Mouse (Mus musculus) midbrain, embryonic 11.5 days (tissue): Measurements from ENCODE around the gene Nphp1. TPM values are rescaled to one million over a fixed set of nuclear protein-coding genes. Genes with fewer than 3 reads are reported as not detected.

Experiments used
- ATAC-seq: fragments of 200-750 bp; cut with Nextera tagmentation; 2 replicates; pipeline ENCODE4 v1.8.0; 2017; ENCODE audit warnings: moderate TSS enrichment, moderate library complexity; ENCODE audit not compliant: low FRiP score
- DNase-seq: peaks from one replicate; pipeline ENCODE4 v3.0.0; 2015; ENCODE audit warnings: low spot score; ENCODE audit errors: missing footprints
- H3K27ac ChIP-seq: fragments of 300-500 bp; sonication (generic); 2 replicates; pipeline ENCODE4 v1.5.1; 2014; ENCODE audit warnings: low read depth, low read length
- H3K27me3 ChIP-seq: fragments of 300-500 bp; sonication (generic); 2 replicates; pipeline ENCODE4 v1.6.1; 2014; ENCODE audit warnings: mild to moderate bottlenecking, low read length, moderate library complexity, mixed read lengths; ENCODE audit not compliant: control insufficient read depth, insufficient read depth
- H3K36me3 ChIP-seq: fragments of 300-500 bp; sonication (generic); 2 replicates; pipeline ENCODE4 v1.6.1; 2014; ENCODE audit warnings: mild to moderate bottlenecking, low read length, moderate library complexity, mixed read lengths; ENCODE audit not compliant: control insufficient read depth, insufficient read depth
- H3K4me1 ChIP-seq: fragments of 300-500 bp; sonication (generic); 2 replicates; pipeline ENCODE4 v1.6.1; 2014; ENCODE audit warnings: low read length; ENCODE audit not compliant: control insufficient read depth, insufficient read depth
- H3K4me2 ChIP-seq: fragments of 300-500 bp; sonication (generic); 2 replicates; pipeline ENCODE4 v1.6.1; 2014; ENCODE audit warnings: mild to moderate bottlenecking, moderate library complexity
- H3K4me3 ChIP-seq: fragments of 300-500 bp; sonication (generic); 2 replicates; pipeline ENCODE4 v1.5.1; 2014; ENCODE audit warnings: low read depth, low read length
- H3K9ac ChIP-seq: fragments of 300-500 bp; sonication (generic); 2 replicates; pipeline ENCODE4 v1.6.1; 2014; ENCODE audit warnings: low read length
- H3K9me3 ChIP-seq: fragments of 300-500 bp; sonication (generic); 2 replicates; pipeline ENCODE4 v1.6.1; 2016; ENCODE audit warnings: low read length; ENCODE audit not compliant: control insufficient read depth
- WGBS: fragments of 180-500 bp; shearing (Covaris S2); extraction: QIAGEN DNeasy Blood & Tissue Kit; methylation state at CpG from one replicate; pipeline ENCODE4 v1.1.7; 2014; 5-methylcytosine and 5-hydroxymethylcytosine counted together
- polyA plus RNA-seq: library from polyadenylated mRNA; unstranded; fragments of >200 nt; fragmentation: Nextera tagmentation; extraction: Ambion mirVana; gene quantifications from 2 replicates; pipeline ENCODE4 v1.2.1, GENCODE M21; 2014

Gene Nphp1
- 35.5 and 36.5 TPM in 2 replicates for polyA plus RNA-seq

- peak within 1 kb of the TSS; percentile 31; the same call in 1 of the 2 replicates for H3K27ac ChIP-seq
- peaks cover 12% of the 10 kb centered on the region for H3K4me1 ChIP-seq
- no peaks in the 10 kb centered on the region for H3K27me3 ChIP-seq
Observed at GRCm38 (mm10) chr2:127788440-127789116, at the start of gene Nphp1. Gene Nphp1 (minus strand): TSS chr2:127788897.

GRCm38 (mm10) chr2:127832833-127833190 lies 44.1 kb upstream of the Nphp1 start:
- Histone ChIP-seq H3K9ac (no peak overlapping the region), H3K4me3 (no peak overlapping the region), H3K9me3 (no peaks in the 10 kb centered on the region), H3K27ac (no peak overlapping the region), H3K27me3 (no peaks in the 10 kb centered on the region), H3K4me2 (no peak overlapping the region), H3K4me1 (0 out of 2 replicates have a peak, but pooled peaks cover 3% of the 10 kb centered on the region), H3K36me3 (no peaks in the 10 kb centered on the region)
- 18% methylated on average over 2 of the region's 2 CpGs for whole genome bisulfite sequencing
- DNase-seq = no peak
- no peak for ATAC-seq

More at GRCm38 (mm10) chr2:127788440-127789116, at the start of gene Nphp1:
- Histone ChIP-seq H3K4me2 (peak within 1 kb of the TSS; percentile 44), H3K9me3 (no peaks in the 10 kb centered on the region), H3K36me3 (no peaks in the 10 kb centered on the region), H3K9ac (peak within 1 kb of the TSS; percentile 87), H3K4me3 (peak within 1 kb of the TSS; percentile 73)
- under 1% methylated on average over 40 of the region's 40 CpGs for WGBS
- ATAC-seq = peak; percentile 80
- peak; percentile 98 for DNase-seq

GRCm38 (mm10) chr2:127832103-127832832 lies 43.6 kb upstream of the Nphp1 start:
- Histone ChIP-seq H3K9me3 (no peaks in the 10 kb centered on the region), H3K36me3 (no peaks in the 10 kb centered on the region; the same call in 1 of the 2 replicates), H3K4me2 (peak overlapping the region; percentile 41), H3K27me3 (no peaks in the 10 kb centered on the region), H3K4me1 (0 out of 2 replicates have a peak, but pooled peaks cover 3% of the 10 kb centered on the region), H3K9ac (no peak overlapping the region; the same call in 1 of the 2 replicates), H3K27ac (no peak overlapping the region), H3K4me3 (peak overlapping the region; percentile 74)
- 46% methylated on average over 11 of the region's 11 CpGs for WGBS
- peak; percentile 43 for ATAC-seq
- DNase-seq = no peak

GRCm38 (mm10) chr2:127831401-127832102 lies 42.9 kb upstream of the Nphp1 start, which contains the start of gene Bub1:
Gene Bub1 (minus strand): TSS chr2:127831865.
- peak; percentile 100 for DNase-seq
- Histone ChIP-seq H3K27ac (no peak within 1 kb of the TSS), H3K9ac (peak within 1 kb of the TSS; percentile 73), H3K4me2 (peak within 1 kb of the TSS; percentile 56), H3K36me3 (no peaks in the 10 kb centered on the region; the same call in 1 of the 2 replicates), H3K4me3 (peak within 1 kb of the TSS; percentile 74), H3K9me3 (no peaks in the 10 kb centered on the region), H3K4me1 (0 out of 2 replicates have a peak, but pooled peaks cover 3% of the 10 kb centered on the region), H3K27me3 (no peaks in the 10 kb centered on the region)
- under 1% methylated on average over 56 of the region's 56 CpGs for WGBS
- peak; percentile 98 for ATAC-seq

- H3K4me3 ChIP-seq = peak within 1 kb of the TSS; percentile 69
- peak within 1 kb of the TSS; percentile 89 for H3K9ac ChIP-seq
- no peaks in the 10 kb centered on the region for H3K9me3 ChIP-seq
- no peaks in the 10 kb centered on the region for H3K36me3 ChIP-seq
- DNase-seq (peak; percentile 98), ATAC-seq (peak; percentile 94)
- peak within 1 kb of the TSS; percentile 80 for H3K27ac ChIP-seq
- peaks cover 12% of the 10 kb centered on the region for H3K4me1 ChIP-seq
- WGBS = 1% methylated on average over 37 of the region's 37 CpGs
- H3K27me3 ChIP-seq = no peaks in the 10 kb centered on the region
- H3K4me2 ChIP-seq = peak within 1 kb of the TSS; percentile 60
Observed at GRCm38 (mm10) chr2:127791919-127792603, 3.4 kb upstream of the Nphp1 start, which contains the start of gene Mtln. Gene Mtln (minus strand): TSS chr2:127792488.

- DNase-seq (no peak), ATAC-seq (no peak)
- Histone ChIP-seq H3K9me3 (no peaks in the 10 kb centered on the region), H3K4me1 (peaks cover 12% of the 10 kb centered on the region), H3K9ac (no peak overlapping the region), H3K4me2 (peak overlapping the region; percentile 44), H3K4me3 (no peak overlapping the region), H3K36me3 (no peaks in the 10 kb centered on the region), H3K27me3 (no peaks in the 10 kb centered on the region), H3K27ac (no peak overlapping the region)
- 20% methylated on average over 9 of the region's 9 CpGs for WGBS
Observed at GRCm38 (mm10) chr2:127789651-127790270, 1.1 kb upstream of the Nphp1 start.

GRCm38 (mm10) chr2:127789138-127789537 lies 441 bp upstream of the Nphp1 start:
- peak overlapping the region; percentile 87 for H3K9ac ChIP-seq
- H3K4me3 ChIP-seq = peak overlapping the region; percentile 73
- H3K27ac ChIP-seq = no peak overlapping the region
- H3K36me3 ChIP-seq = no peaks in the 10 kb centered on the region
- no peaks in the 10 kb centered on the region for H3K9me3 ChIP-seq
- peaks cover 12% of the 10 kb centered on the region for H3K4me1 ChIP-seq
- ATAC-seq (no peak), DNase-seq (peak; percentile 86)
- 4% methylated on average over 11 of the region's 11 CpGs for WGBS
- no peaks in the 10 kb centered on the region for H3K27me3 ChIP-seq
- peak overlapping the region; percentile 44 for H3K4me2 ChIP-seq

- DNase-seq = peak; percentile 53
- no peaks in the 10 kb centered on the region for H3K9me3 ChIP-seq
- H3K36me3 ChIP-seq = no peaks in the 10 kb centered on the region
- H3K27me3 ChIP-seq = no peaks in the 10 kb centered on the region
- no peak for ATAC-seq
- no peak overlapping the region for H3K4me2 ChIP-seq
- H3K9ac ChIP-seq = no peak overlapping the region
- no peak overlapping the region for H3K27ac ChIP-seq
- peaks cover 12% of the 10 kb centered on the region for H3K4me1 ChIP-seq
- no peak overlapping the region for H3K4me3 ChIP-seq
- WGBS = 92% methylated on average over 5 of the region's 5 CpGs
Observed at GRCm38 (mm10) chr2:127787226-127787625, 1.5 kb downstream of the Nphp1 start.
